Mouse (Mus musculus): ENCODE results near the gene Ambra1. TPM values are rescaled to one million over a fixed set of nuclear protein-coding genes. Genes with fewer than 3 reads are reported as not detected.
A peak's percentile ranks its signal among the peaks of the same experiment; 100 is the strongest.

Ambra1 gene
- polyA plus RNA-seq, 1 experiment from 2014 or later = 27.0 TPM

GRCm38 (mm10) chr2:91933471-91933870 is 203.5 kb downstream of the Ambra1 start:
- Histone ChIP-seq H3K9me3 (no peaks in the 10 kb centered on the region), H3K4me3 (no peak overlapping the region), H3K36me3 (peaks cover 39% of the 10 kb centered on the region), H3K9ac (replicated peaks) (peak overlapping the region; percentile 43; the same call in 1 of the 2 replicates), H3K27ac (replicated peaks) (peak overlapping the region; percentile 94), H3K4me2 (replicated peaks) (peak overlapping the region; percentile 75; the same call in 1 of the 2 replicates), H3K27me3 (no peaks in the 10 kb centered on the region), H3K4me1 (peaks cover 40% of the 10 kb centered on the region)
- no peak for ATAC-seq (ENCODE audit: low FRiP score, low read depth)
- WGBS = 20% methylated on average over 9 of the region's 9 CpGs

DNA sequence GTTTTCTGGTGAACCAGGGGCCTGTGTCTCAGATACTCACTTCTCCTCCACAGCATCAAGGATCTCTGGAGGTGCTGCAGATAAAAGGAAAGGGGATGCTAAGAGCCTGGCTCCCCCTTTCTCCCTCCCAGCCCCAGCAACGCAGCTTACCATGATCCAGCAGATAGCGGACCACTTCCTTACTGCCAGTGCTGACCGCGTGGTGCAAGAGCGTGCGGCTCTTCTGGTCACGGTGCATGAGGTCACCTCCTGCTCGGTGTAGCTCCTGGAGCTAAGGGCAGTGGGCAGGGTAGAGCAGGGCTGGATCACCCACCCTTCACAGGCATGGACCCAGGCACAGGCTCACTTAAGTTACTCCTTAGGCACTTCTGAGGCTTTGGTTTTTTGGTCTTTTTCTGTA is 204.1 kb downstream of the Ambra1 start:
- Histone ChIP-seq H3K27me3 (no peaks in the 10 kb centered on the region), H3K27ac (replicated peaks) (peak overlapping the region; percentile 94; the same call in 1 of the 2 replicates), H3K4me1 (peaks cover 39% of the 10 kb centered on the region), H3K9me3 (no peaks in the 10 kb centered on the region), H3K4me3 (no peak overlapping the region), H3K4me2 (replicated peaks) (no peak overlapping the region), H3K36me3 (peaks cover 45% of the 10 kb centered on the region), H3K9ac (replicated peaks) (no peak overlapping the region)
- no peak for ATAC-seq (ENCODE audit: low FRiP score, low read depth)
- WGBS = 58% methylated on average over 8 of the region's 8 CpGs

GRCm38 (mm10) chr2:91934826-91935525 is 205.0 kb downstream of the Ambra1 start:
- WGBS = 87% methylated on average over 9 of the region's 9 CpGs

GRCm38 (mm10) chr2:91936154-91936553 is 206.2 kb downstream of the Ambra1 start:
- no peak overlapping the region for H3K9ac ChIP-seq (replicated peaks)
- H3K9me3 ChIP-seq = no peaks in the 10 kb centered on the region
- peaks cover 21% of the 10 kb centered on the region for H3K4me1 ChIP-seq
- no peak for ATAC-seq (ENCODE audit: low FRiP score, low read depth)
- H3K36me3 ChIP-seq = peaks cover 60% of the 10 kb centered on the region
- H3K4me2 ChIP-seq (replicated peaks) = no peak overlapping the region
- 90% methylated on average over 7 of the region's 7 CpGs for WGBS
- no peak overlapping the region for H3K4me3 ChIP-seq
- H3K27me3 ChIP-seq = no peaks in the 10 kb centered on the region
- H3K27ac ChIP-seq (replicated peaks) = no peak overlapping the region; the same call in 1 of the 2 replicates

More at GRCm38 (mm10) chr2:91934826-91935525, 205.0 kb downstream of the Ambra1 start:
- Histone ChIP-seq H3K27ac (replicated peaks) (no peak overlapping the region), H3K4me3 (no peak overlapping the region), H3K9me3 (no peaks in the 10 kb centered on the region), H3K4me2 (replicated peaks) (no peak overlapping the region), H3K27me3 (no peaks in the 10 kb centered on the region), H3K4me1 (peaks cover 31% of the 10 kb centered on the region), H3K36me3 (peaks cover 54% of the 10 kb centered on the region), H3K9ac (replicated peaks) (no peak overlapping the region)
- ATAC-seq (ENCODE audit: low FRiP score, low read depth) = no peak

DNA sequence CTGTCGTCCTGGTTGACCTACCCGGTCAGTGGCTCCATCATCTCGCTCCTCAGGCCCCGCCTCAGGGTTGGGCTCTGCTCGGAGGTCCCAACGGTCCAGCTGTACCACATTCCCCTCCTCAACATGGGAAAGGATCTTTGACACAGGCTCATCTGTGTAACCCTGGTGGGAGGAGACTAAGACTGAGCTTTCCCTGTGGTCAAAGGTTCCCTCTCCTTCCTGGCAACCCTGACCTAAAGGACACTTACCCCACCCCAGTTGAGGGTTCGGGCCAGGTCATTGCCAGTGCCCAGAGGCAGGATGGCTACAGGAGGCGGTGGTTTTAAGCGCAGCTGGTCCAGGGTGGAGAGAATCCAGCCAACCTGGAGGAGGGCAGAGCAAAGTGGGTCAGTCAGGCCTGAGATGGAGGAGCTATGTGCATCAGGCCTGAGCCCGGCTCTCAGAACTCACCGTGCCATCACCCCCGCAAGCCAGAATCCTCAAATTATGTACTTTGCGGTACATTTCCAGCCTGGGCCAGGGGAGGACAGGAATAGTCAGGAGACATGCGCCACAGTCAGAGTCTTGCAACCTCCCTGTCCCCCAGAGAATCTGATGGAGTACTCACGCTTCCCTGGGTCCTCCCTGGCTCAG is 209.5 kb downstream of the Ambra1 start:
- ATAC-seq (ENCODE audit: low FRiP score, low read depth) = no peak
- WGBS = 76% methylated on average over 15 of the region's 15 CpGs
- H3K27ac ChIP-seq (replicated peaks) = no peak overlapping the region
- H3K4me3 ChIP-seq = no peak overlapping the region
- no peak overlapping the region for H3K4me2 ChIP-seq (replicated peaks)
- no peak overlapping the region; the same call in 1 of the 2 replicates for H3K9ac ChIP-seq (replicated peaks)
- no peaks in the 10 kb centered on the region for H3K9me3 ChIP-seq
- no peaks in the 10 kb centered on the region for H3K27me3 ChIP-seq
- H3K4me1 ChIP-seq = peaks cover 5% of the 10 kb centered on the region
- H3K36me3 ChIP-seq = peaks cover 60% of the 10 kb centered on the region

DNA sequence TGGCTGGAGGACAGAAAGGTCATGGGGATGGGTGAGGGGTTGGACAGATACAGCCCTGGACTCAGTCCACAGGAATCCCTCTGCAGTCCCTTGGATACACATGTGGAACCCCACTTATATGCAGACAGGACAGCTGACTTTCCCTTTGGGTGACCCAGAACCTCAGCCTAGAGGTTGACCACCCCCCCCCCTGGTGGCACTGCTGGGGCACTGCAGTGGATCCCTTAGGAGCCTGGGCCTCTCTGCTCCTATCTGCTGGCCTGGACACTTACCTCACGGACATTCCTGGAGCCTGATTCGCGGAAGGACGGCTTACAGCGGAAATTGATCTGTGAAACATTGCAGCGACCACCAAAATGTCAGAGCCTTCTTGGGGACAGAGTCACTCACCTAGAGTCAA is 212.4 kb downstream of the Ambra1 start:
- ATAC-seq (ENCODE audit: low FRiP score, low read depth) = no peak
- H3K36me3 ChIP-seq = peaks cover 31% of the 10 kb centered on the region
- no peak overlapping the region for H3K9ac ChIP-seq (replicated peaks)
- no peak overlapping the region for H3K4me2 ChIP-seq (replicated peaks)
- peaks cover 15% of the 10 kb centered on the region for H3K4me1 ChIP-seq
- 81% methylated on average over 6 of the region's 6 CpGs for WGBS
- no peak overlapping the region for H3K27ac ChIP-seq (replicated peaks)
- H3K4me3 ChIP-seq = no peak overlapping the region
- H3K9me3 ChIP-seq = no peaks in the 10 kb centered on the region
- no peaks in the 10 kb centered on the region; the same call in 1 of the 2 replicates for H3K27me3 ChIP-seq

GRCm38 (mm10) chr2:91944170-91944950 is 214.4 kb downstream of the Ambra1 start:
- Histone ChIP-seq H3K36me3 (peaks cover 11% of the 10 kb centered on the region; the same call in 1 of the 2 replicates), H3K4me3 (no peak overlapping the region), H3K9ac (replicated peaks) (no peak overlapping the region), H3K4me1 (peaks cover 33% of the 10 kb centered on the region), H3K27me3 (no peaks in the 10 kb centered on the region; the same call in 1 of the 2 replicates), H3K27ac (replicated peaks) (no peak overlapping the region), H3K9me3 (no peaks in the 10 kb centered on the region), H3K4me2 (replicated peaks) (no peak overlapping the region)
- ATAC-seq (ENCODE audit: low FRiP score, low read depth) = peak; percentile 66
- 49% methylated on average over 13 of the region's 13 CpGs for WGBS

- Histone ChIP-seq H3K4me3 (no peak within 1 kb of the TSS), H3K27me3 (no peaks in the 10 kb centered on the region; the same call in 1 of the 2 replicates), H3K36me3 (0 out of 2 replicates have a peak, but pooled peaks cover 3% of the 10 kb centered on the region), H3K4me2 (replicated peaks) (no peak within 1 kb of the TSS), H3K9ac (replicated peaks) (no peak within 1 kb of the TSS), H3K27ac (replicated peaks) (no peak within 1 kb of the TSS), H3K4me1 (peaks cover 44% of the 10 kb centered on the region), H3K9me3 (no peaks in the 10 kb centered on the region)
- no peak for ATAC-seq (ENCODE audit: low FRiP score, low read depth)
- 88% methylated on average over 18 of the region's 18 CpGs for WGBS
These were observed 215.5 kb downstream of the Ambra1 start, which contains the start of gene Gm9821 for GRCm38 (mm10) chr2:91945483-91945882. TSS of gene Gm9821 (plus strand) at chr2:91945703.

GRCm38 (mm10) chr2:91946836-91947235 is 216.9 kb downstream of the Ambra1 start:
- no peaks in the 10 kb centered on the region; the same call in 1 of the 2 replicates for H3K27me3 ChIP-seq
- ATAC-seq (ENCODE audit: low FRiP score, low read depth) = no peak
- no peak overlapping the region for H3K27ac ChIP-seq (replicated peaks)
- H3K4me3 ChIP-seq = no peak overlapping the region
- H3K4me2 ChIP-seq (replicated peaks) = no peak overlapping the region
- peaks cover 47% of the 10 kb centered on the region for H3K4me1 ChIP-seq
- H3K36me3 ChIP-seq = no peaks in the 10 kb centered on the region
- H3K9me3 ChIP-seq = no peaks in the 10 kb centered on the region
- WGBS = 79% methylated on average over 6 of the region's 6 CpGs
- H3K9ac ChIP-seq (replicated peaks) = no peak overlapping the region

- WGBS = 51% methylated on average over 11 of the region's 11 CpGs
- H3K4me1 ChIP-seq = peaks cover 47% of the 10 kb centered on the region
- H3K36me3 ChIP-seq = no peaks in the 10 kb centered on the region
- ATAC-seq (ENCODE audit: low FRiP score, low read depth) = no peak
- no peaks in the 10 kb centered on the region; the same call in 1 of the 2 replicates for H3K27me3 ChIP-seq
- H3K9me3 ChIP-seq = no peaks in the 10 kb centered on the region
- H3K4me3 ChIP-seq = no peak overlapping the region
- H3K9ac ChIP-seq (replicated peaks) = no peak overlapping the region
- peak overlapping the region; percentile 27 for H3K27ac ChIP-seq (replicated peaks)
- no peak overlapping the region for H3K4me2 ChIP-seq (replicated peaks)
These were observed 217.6 kb downstream of the Ambra1 start for GRCm38 (mm10) chr2:91947397-91948150.

DNA sequence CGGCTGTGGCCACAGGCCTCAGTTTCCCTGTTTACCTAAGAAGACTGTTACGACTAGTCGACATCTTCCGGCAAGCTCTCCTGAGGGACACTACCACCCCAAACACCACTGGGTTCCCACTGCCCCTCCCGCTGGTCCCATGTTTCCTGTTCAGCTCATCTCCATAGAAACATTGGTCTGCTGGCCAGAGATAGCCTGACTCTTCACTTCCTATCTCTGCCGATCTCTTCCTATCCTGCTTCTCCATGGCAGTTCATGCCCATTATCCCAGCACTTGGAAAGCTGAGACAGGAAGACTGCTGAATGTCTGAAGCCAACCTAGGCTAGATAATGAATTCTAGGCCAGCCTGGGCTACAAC is 218.2 kb downstream of the Ambra1 start:
- no peak overlapping the region for H3K4me3 ChIP-seq
- no peak overlapping the region for H3K4me2 ChIP-seq (replicated peaks)
- H3K27ac ChIP-seq (replicated peaks) = peak overlapping the region; percentile 27
- WGBS = 73% methylated on average over 6 of the region's 6 CpGs
- H3K27me3 ChIP-seq = no peaks in the 10 kb centered on the region; the same call in 1 of the 2 replicates
- ATAC-seq (ENCODE audit: low FRiP score, low read depth) = no peak
- no peaks in the 10 kb centered on the region for H3K9me3 ChIP-seq
- no peaks in the 10 kb centered on the region for H3K36me3 ChIP-seq
- H3K4me1 ChIP-seq = peaks cover 47% of the 10 kb centered on the region
- H3K9ac ChIP-seq (replicated peaks) = no peak overlapping the region

Data from midbrain, embryonic 12.5 days (tissue).